Mouse (Mus musculus) neural tube, embryonic 14.5 days (tissue): Measurements from ENCODE around the gene Aff4. TPM values are rescaled to one million over a fixed set of nuclear protein-coding genes. Genes with fewer than 3 reads are reported as not detected.
A peak's percentile ranks its signal among the peaks of the same experiment; 100 is the strongest.

Experiments
- ATAC-seq: fragments of 200-750 bp; cut with Nextera tagmentation; 2 replicates; pipeline ENCODE4 v1.8.0; 2017; ENCODE audit warnings: low read depth, mild to moderate bottlenecking, moderate TSS enrichment, moderate library complexity
- H3K27ac ChIP-seq: fragments of 300-500 bp; sonication (generic); 2 replicates; pipeline ENCODE4 v1.5.1; 2014; ENCODE audit warnings: low read depth, mild to moderate bottlenecking, control low read depth, low read length, moderate library complexity, mixed read lengths
- H3K27me3 ChIP-seq: fragments of 300-500 bp; sonication (generic); 2 replicates; pipeline ENCODE4 v1.6.1; 2014; ENCODE audit warnings: low read length; ENCODE audit not compliant: control insufficient read depth, insufficient read depth
- H3K36me3 ChIP-seq: fragments of 300-500 bp; sonication (generic); 2 replicates; pipeline ENCODE4 v1.6.1; 2014; ENCODE audit warnings: low read length, mixed read lengths; ENCODE audit not compliant: control insufficient read depth, insufficient read depth
- H3K4me1 ChIP-seq: fragments of 300-500 bp; sonication (generic); 2 replicates; pipeline ENCODE4 v1.6.1; 2014; ENCODE audit warnings: low read length; ENCODE audit not compliant: control insufficient read depth, insufficient read depth
- H3K4me2 ChIP-seq: fragments of 300-500 bp; sonication (generic); 2 replicates; pipeline ENCODE4 v1.6.1; 2014; ENCODE audit warnings: mild to moderate bottlenecking, low read depth, low read length, control low read depth
- H3K4me3 ChIP-seq: fragments of 300-500 bp; sonication (generic); 2 replicates; pipeline ENCODE4 v1.5.1; 2014; ENCODE audit warnings: low read depth, low read length, control low read depth, mixed read lengths
- H3K9ac ChIP-seq: fragments of 300-500 bp; sonication (generic); replicated peaks from 2 replicates; pipeline ENCODE4 v1.6.1; 2014; ENCODE audit warnings: low read depth, mild to moderate bottlenecking, control low read depth, low read length, mixed read lengths
- H3K9me3 ChIP-seq: fragments of 300-500 bp; sonication (generic); 2 replicates; pipeline ENCODE4 v1.6.1; 2016; ENCODE audit warnings: low read length; ENCODE audit not compliant: control insufficient read depth
- WGBS: fragments of 180-500 bp; shearing (Covaris S2); extraction: QIAGEN DNeasy Blood & Tissue Kit; methylation state at CpG from one replicate; pipeline ENCODE4 v1.1.7; 2014; 5-methylcytosine and 5-hydroxymethylcytosine counted together
- microRNA-seq: library from miRNA; unstranded; fragments of <30 nt; microRNA quantifications from one replicate; pipeline ENCODE4, GENCODE M21; 2016
- polyA plus RNA-seq: library from polyadenylated mRNA; unstranded; fragments of >200 nt; fragmentation: Nextera tagmentation; extraction: Ambion mirVana; gene quantifications from 2 replicates; pipeline ENCODE4 v1.2.1, GENCODE M21; 2014

The Aff4 gene
- polyA plus RNA-seq, 1 experiment from 2014 or later, result 95.0 TPM

DNA sequence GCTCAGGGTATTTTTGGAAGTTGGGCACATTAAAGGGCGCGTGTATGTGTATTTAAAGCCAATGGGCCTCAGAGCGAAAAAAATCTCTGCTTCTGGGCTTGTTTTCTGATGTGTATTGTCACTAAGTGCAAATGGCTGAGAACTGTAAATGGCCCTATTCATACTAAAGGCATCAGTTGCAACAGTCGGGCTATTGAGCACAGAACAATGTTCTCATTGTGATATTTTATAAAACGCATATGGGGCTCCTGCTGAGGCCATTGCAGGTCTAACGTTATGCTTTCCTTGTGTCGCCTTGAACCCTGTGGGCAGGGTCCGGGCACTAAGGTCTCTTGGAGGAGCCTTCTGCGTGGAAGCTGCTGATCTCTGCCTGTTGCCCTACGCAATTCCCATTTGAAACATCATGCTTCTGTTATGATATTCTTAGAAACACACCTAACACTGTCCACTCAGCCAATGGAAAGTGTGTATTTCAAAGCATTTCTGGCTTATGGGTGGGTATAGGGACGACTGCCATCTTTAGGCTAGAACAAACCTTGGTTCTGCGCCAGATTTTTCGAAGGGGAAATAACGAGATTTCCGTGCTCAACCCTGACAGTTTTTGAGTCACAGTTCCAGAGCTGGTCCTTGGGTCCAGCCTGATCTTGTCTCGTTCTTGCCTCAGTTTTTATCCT, 118.8 kb downstream of the Aff4 start:
- Histone ChIP-seq H3K27me3 (peaks cover 16% of the 10 kb centered on the region), H3K4me1 (peaks cover 10% of the 10 kb centered on the region), H3K9ac (no peak overlapping the region), H3K36me3 (no peaks in the 10 kb centered on the region), H3K9me3 (no peaks in the 10 kb centered on the region), H3K4me2 (peak overlapping the region; percentile 23; the same call in 1 of the 2 replicates), H3K27ac (no peak overlapping the region), H3K4me3 (no peak overlapping the region)
- no peak for ATAC-seq
- WGBS, result 25% methylated on average over 16 of the region's 16 CpGs

DNA sequence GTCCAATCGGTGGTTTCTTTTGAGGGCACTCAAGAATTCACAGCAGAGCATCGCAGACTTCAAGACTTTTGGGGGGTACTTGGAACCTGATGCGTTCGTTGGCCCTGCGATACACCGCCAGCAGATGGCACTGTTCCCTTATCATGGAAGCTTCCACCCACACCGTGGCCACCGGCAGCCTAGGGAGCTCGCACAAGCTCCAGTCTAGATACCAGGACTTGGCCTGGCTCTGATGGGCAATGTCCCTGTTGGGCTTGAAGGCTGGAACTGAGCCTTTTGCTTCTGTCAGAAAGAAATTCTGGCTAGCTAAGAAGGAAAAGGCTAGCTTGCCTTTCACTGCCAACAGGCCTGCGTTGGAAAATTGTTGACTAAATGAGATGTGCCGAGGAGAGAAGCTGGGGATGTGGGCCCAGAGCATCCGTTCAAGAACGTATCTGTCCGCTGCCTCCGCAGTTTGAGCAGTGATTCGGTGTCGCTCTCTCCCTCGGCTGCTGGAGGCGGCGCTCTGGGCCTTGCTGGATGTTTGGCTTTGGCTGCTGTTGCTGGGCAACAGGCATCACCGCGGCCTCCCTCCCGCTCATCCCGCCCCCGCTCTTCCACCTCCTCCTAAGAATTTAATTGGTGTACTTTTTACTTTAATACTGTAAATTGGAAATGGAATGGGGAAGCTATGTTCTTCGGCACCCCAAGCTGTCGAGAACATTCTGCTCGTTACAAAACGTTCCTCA, 119.5 kb downstream of the Aff4 start, which contains the start of gene Gm9837:
Gene Gm9837, minus strand, starts transcription at position 512 of the 728 bp plus-strand sequence.
- peak within 1 kb of the TSS; percentile 43 for H3K4me2 ChIP-seq
- H3K4me3 ChIP-seq, result peak within 1 kb of the TSS; percentile 15
- 3% methylated on average over 29 of the region's 29 CpGs for WGBS
- no peaks in the 10 kb centered on the region for H3K9me3 ChIP-seq
- H3K4me1 ChIP-seq, result peaks cover 10% of the 10 kb centered on the region
- peak; percentile 87 for ATAC-seq
- H3K9ac ChIP-seq, result peak within 1 kb of the TSS; percentile 16; the same call in 1 of the 2 replicates
- H3K27ac ChIP-seq, result 0 out of 2 replicates have a peak within 1 kb of the TSS, but pooled peaks have one; percentile 39
- peaks cover 9% of the 10 kb centered on the region for H3K27me3 ChIP-seq
- H3K36me3 ChIP-seq, result no peaks in the 10 kb centered on the region

Small RNAs within 50 kb of the gene (microRNA-seq; reads per million reads assigned to microRNA genes)
- gene Mir6920, result not detected

Other genes starting within 250 kb of the Aff4 start
- gene Hspa4, start 50.4 kb upstream of the Aff4 start, polyA plus RNA-seq, result 51.7 and 53.8 TPM in 2 replicates
- gene Zcchc10, start 26.2 kb upstream of the Aff4 start, polyA plus RNA-seq, result 16.8 and 18.7 TPM in 2 replicates
- not detected in 2 replicates for gene Leap2, start 72.3 kb downstream of the Aff4 start, polyA plus RNA-seq
- gene Uqcrq, start 80.0 kb downstream of the Aff4 start, polyA plus RNA-seq, result 771 and 826 TPM in 2 replicates
- gene Gdf9, start 80.2 kb downstream of the Aff4 start, polyA plus RNA-seq, result 3.4 and 5.3 TPM in 2 replicates
- 0.14 TPM in 1 of 2 replicates, not detected in the other for gene Gm10447, start 106.3 kb downstream of the Aff4 start, polyA plus RNA-seq
- gene Shroom1, start 106.4 kb downstream of the Aff4 start, polyA plus RNA-seq, result 1.8 and 2.9 TPM in 2 replicates
- not detected in 2 replicates for gene Gm9837, start 119.6 kb downstream of the Aff4 start, polyA plus RNA-seq
- 0.23 TPM in 1 of 2 replicates, not detected in the other for gene Gm9945, start 129.3 kb downstream of the Aff4 start, polyA plus RNA-seq
- gene Sowaha, start 129.4 kb downstream of the Aff4 start, polyA plus RNA-seq, result 0.66 and 1.1 TPM in 2 replicates
- 20.5 and 25.0 TPM in 2 replicates for gene Sept8, start 168.4 kb downstream of the Aff4 start, polyA plus RNA-seq
- gene Kif3a, start 216.5 kb downstream of the Aff4 start, polyA plus RNA-seq, result 280 and 308 TPM in 2 replicates